Mouse (Mus musculus) gastrocnemius, postnatal 36 days (tissue): Measurements from ENCODE around the gene Gm12800. TPM values are rescaled to one million over a fixed set of nuclear protein-coding genes. Genes with fewer than 3 reads are reported as not detected.
"Not testable (repeated sequence)": the region's sequence is repeated elsewhere in the genome, so short reads cannot be mapped to it uniquely, and the experiment has no call there.

Source experiments
- DNase-seq, 2 experiments: peaks; one replicate each; pipeline ENCODE4 v3.0.0; 2022
- intact Hi-C: fragments of 180-260 bp; cut with DNase I; formaldehyde crosslinking; loops from one replicate; pipeline ENCODE4 v1.15.1; 2025
- long read RNA-seq, 2 experiments: library from polyadenylated mRNA; stranded (forward); transcript quantifications; one replicate each; pipeline ENCODE4 v2.0.0; 2021
- total RNA-seq, 2 experiments: library from RNA; stranded (reverse); gene quantifications; 2 replicates each; pipeline ENCODE4 v1.2.3; 2021

Gene Gm12800
- not detected for total RNA-seq
- long read RNA-seq, experiment 1: 0 reads
- long read RNA-seq, experiment 2: 0 reads

- DNase-seq, intact Hi-C loops: not testable (repeated sequence)
Measured at GRCm38 (mm10) chr4:101908821-101909220, at the start of gene Gm12800. Gene Gm12800, plus strand, starts transcription at chr4:101909121.

- DNase-seq: no peak
- intact Hi-C loops: no loop called here
Measured at GRCm38 (mm10) chr4:101860873-101861272, 48.0 kb upstream of the Gm12800 start.

GRCm38 (mm10) chr4:101862289-101862688, 46.6 kb upstream of the Gm12800 start:
- DNase-seq: no peak
- intact Hi-C loops: no loop called here

GRCm38 (mm10) chr4:101872031-101872430, 36.9 kb upstream of the Gm12800 start:
- intact Hi-C loops, DNase-seq: not testable (repeated sequence)

- intact Hi-C loops, DNase-seq: not testable (repeated sequence)
Measured at GRCm38 (mm10) chr4:101875687-101876086, 33.2 kb upstream of the Gm12800 start.

GRCm38 (mm10) chr4:101883641-101884040, 25.3 kb upstream of the Gm12800 start:
- intact Hi-C loops: no loop called here

GRCm38 (mm10) chr4:101889377-101889776, 19.5 kb upstream of the Gm12800 start:
- intact Hi-C loops: no loop called here

More at GRCm38 (mm10) chr4:101883641-101884040, 25.3 kb upstream of the Gm12800 start:
- DNase-seq: no peak

GRCm38 (mm10) chr4:101893656-101894420, 15.1 kb upstream of the Gm12800 start, which contains the start of gene C130073F10Rik:
Gene C130073F10Rik, minus strand, starts transcription at chr4:101893789.
- no peak for DNase-seq
- intact Hi-C loops: no loop called here

More at GRCm38 (mm10) chr4:101889377-101889776, 19.5 kb upstream of the Gm12800 start:
- no peak for DNase-seq

GRCm38 (mm10) chr4:101940107-101940506, 31.2 kb downstream of the Gm12800 start, which contains the start of gene Gm12794:
Gene Gm12794, plus strand, starts transcription at chr4:101940407.
- intact Hi-C loops, DNase-seq: not testable (repeated sequence)

Other genes starting within 250 kb of the Gm12800 start
- 1 to 10 TPM; 1.6 to 2.2 TPM for gene Lepr, start 191.7 kb upstream of the Gm12800 start, total RNA-seq
- gene B020004J07Rik, start 65.1 kb upstream of the Gm12800 start, total RNA-seq: not detected
- gene C130073F10Rik, start 15.3 kb upstream of the Gm12800 start, total RNA-seq: not detected
- not detected for gene Gm12794, start 31.3 kb downstream of the Gm12800 start, total RNA-seq
- gene Gm12790, start 71.9 kb downstream of the Gm12800 start, total RNA-seq: not detected
- gene Gm12789, start 77.5 kb downstream of the Gm12800 start, total RNA-seq: not detected
- 10 to 100 TPM; 41.3 to 44.3 TPM for gene Pde4b, start 178.4 kb downstream of the Gm12800 start, total RNA-seq